Mouse (Mus musculus): ENCODE measurements around the gene Rpl21.

Rpl21 gene

DNA sequence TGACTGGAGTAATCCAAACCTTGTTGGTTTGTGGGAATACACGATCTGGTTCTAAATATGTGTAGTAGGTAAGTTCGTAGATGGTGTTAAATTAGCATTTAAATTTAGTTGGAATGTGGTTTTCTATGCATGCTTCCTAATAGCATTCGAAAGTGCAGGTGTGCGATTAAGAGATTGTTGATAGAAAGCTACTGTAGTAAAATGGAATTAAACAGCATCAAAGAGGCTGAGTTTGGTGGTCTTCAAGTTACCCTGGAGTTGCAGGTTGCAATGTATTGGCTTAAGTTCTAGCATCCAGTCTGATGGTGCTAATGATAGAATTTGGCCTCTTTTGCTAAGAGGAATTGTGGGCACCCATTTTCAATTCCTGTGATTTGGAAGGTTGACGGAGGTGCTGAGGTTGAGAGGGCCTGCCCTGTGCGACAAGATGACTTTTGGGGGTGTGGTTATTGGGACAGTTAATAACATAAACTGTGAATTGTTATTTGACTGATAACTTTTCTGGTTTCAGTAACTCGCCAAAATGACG lies 1.0 kb downstream of the Rpl21 start:
- no peak for DNase-seq (ENCODE audit: low spot score)

DNA sequence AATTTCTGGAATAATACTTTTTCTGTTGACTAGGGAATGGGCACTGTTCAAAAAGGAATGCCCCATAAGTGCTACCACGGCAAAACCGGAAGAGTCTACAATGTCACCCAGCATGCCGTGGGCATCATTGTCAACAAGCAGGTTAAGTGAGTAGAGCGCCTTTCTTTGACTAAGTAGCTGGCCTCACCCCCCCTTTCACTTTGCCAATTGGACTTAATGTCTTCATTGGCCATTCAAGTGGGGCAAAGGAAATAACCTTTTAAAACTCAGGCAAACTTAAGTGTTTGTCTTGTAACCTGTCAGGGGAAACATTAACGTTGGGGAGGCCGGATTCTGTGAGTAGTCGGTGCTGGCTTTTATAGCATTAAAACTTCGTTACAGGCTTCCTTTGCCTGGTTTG lies 2.3 kb downstream of the Rpl21 start:
- no peak for DNase-seq (ENCODE audit: low spot score)

DNA sequence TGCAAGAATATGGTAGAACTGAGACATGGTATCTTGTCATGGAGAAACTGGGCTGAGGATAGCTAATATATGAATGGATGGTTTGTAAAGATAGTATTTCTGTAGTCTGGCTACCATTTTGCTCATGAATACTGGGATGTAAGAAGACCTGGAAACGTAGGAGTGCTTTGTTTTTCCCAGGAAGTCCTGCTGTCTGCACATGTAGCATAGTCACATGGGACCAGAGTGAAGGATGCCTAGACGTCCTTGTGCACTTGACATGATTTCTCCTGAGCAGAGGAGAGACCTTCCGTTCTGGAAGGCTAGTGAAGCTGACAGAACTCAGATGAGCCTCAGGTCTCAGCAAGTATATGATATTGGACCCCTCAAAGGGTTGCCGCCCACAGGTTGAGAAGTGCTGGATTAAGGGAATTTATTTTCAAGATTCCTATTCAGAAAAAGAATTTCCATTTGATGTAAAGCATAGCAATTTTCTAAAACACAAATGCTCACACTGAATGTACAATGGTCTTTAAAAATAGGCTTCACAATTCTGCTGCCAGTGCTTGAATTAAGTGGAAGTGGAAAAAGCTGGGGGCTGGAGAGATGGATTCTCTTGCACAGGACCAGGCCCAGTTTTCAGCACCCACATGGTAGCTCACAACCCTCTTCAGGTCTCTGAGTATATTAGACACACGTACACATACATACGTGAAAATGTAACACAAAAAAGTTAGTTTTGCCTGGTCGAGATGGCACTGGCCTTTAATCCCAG lies 5.5 kb downstream of the Rpl21 start:
- DNase-seq (ENCODE audit: low spot score), result no peak

DNA sequence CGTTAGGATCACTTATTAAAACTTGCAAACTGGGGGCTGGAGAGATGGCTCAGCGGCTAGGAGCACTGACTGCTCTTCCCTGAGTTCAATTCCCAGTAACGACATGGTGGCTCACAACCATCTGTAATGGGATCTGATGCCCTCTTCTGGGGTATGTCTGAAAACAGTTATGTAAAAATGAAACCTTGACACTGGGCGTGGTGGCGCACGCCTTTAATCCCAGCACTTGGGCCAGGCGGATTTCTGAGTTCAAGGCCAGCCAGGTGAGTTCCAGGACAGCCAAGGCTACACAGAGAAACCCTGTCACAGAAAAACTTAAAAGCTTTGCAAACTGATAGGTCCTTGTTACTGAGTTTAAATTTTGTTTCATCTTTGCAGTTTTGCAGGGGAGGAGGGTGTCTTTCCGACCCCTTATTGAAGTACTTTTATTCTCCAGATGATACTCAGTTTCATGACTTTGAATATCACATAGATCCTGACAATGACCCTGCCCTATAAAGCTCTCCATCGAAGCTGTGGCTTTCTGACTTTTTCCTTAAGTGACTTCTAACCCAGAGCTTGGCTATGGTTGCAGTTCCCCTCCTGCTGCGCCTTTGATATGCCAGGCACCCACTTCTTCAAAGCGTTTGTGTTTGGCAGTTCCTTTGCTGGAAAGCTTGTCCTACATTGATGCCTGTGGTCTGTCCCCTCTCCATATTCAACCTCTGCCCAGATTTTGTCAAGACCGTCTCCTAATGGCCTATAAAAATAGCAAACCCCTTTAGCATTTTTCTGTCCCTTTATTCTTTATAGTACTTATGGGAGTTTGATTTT lies 6.4 kb downstream of the Rpl21 start:
- no peak for DNase-seq (ENCODE audit: low spot score)

DNA sequence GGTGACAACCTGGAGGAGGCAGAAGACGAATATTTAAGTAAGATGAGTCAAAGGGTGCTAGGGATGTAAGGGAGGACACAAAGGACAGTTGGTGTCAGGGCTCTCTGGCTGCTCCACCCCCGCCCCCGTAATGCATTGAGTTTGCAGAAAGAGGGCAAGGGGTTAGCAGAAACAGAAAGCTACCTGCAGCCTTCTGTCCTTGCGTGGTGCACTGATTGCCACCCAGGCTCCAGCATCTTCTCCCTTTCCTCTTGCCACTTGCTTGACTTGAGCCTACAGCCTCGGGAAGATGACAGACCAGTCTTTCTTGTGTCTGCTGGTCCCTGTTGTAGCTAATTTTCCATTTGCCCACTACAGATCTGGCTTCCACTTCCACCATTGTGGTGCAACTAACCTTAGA lies 7.1 kb downstream of the Rpl21 start:
- no peak for DNase-seq (ENCODE audit: low spot score)

DNA sequence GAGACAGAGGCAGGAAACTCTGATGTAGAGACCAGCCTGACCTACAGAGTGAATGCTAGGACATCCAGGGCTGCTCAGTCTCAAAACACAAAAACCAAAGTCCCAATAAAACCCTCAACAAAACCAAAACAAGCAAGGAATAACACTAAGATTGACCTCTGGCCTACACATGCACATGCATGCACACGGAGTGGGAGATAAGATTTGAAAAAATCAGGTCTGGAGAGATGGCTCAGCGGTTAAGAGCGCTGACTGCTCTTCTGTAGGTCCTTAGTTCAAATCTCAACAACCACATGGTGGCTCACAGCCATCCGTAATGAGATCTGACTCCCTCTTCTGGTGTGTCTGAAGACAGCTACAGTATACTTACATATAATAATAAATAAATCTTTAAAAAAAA lies 7.7 kb downstream of the Rpl21 start:
- DNase-seq (ENCODE audit: low spot score), result no peak

DNA sequence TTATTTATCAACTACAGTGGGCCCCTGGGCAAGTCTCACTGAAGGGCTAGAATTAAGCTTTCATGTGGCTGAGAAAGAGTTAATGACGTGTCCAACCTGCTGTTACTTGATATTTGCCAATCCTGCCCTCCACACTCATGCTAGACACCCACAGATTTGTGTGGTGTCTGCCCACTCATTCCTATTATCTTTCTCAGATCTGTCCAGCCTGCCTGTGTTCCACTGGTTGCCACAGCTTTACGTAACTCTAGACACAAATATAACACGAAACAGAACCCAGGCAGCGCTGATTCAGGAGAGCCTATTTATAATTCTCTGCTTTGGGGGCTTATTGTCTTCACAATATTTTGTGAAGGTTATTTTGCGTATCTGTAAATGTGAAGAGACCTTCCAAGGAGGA lies 8.6 kb downstream of the Rpl21 start:
- DNase-seq (ENCODE audit: low spot score), result no peak

DNA sequence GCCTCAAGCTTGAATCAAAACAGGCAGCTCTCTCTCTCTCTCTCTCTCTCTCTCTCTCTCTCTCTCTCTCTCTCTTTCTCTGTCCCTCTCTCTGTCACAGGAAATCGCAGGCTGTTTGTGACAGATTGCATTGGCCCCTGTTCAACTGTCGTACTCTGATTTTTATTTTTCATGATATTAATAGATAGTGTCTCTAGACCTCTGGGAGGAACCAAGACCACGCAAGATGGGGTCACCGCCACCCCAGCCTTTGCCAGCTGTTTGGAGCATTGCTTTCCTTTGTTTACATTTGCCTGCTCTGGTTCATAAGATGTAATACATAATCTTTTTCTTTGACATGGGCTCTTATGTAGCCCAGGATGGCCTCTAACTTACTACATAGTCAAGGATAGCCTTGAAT lies 9.3 kb downstream of the Rpl21 start:
- DNase-seq (ENCODE audit: low spot score), result no peak

DNA sequence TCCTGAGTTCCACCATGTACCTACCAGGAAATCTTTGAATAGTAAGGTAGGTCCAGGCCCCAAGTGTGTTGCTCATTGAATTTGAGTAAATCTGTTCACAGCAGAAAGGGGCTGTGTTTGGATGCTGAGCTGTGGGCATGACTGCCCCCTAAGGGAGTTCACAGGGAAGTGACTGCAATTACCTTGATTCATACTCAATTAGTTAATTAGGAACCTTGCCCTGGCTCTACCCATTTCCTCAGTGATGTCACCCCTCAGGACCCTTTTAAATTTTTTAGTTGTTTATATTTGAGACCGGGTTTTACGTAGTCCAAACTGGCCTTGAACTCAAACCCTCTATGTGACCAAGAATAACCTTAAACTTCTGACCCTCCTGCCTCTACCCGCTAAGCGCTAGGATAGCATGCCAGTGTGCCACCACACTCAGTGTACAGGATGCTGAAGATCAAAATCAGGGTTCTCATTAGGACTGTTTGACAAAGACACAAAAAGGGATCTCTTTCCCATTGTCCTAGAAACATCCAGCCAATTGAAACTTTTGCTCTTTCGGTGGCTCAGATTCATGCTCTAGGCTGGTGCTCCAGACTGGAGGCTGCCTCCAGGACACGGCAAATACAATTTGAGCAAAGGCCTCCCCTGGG lies 11.7 kb downstream of the Rpl21 start:
- DNase-seq (ENCODE audit: low spot score), result no peak

DNA sequence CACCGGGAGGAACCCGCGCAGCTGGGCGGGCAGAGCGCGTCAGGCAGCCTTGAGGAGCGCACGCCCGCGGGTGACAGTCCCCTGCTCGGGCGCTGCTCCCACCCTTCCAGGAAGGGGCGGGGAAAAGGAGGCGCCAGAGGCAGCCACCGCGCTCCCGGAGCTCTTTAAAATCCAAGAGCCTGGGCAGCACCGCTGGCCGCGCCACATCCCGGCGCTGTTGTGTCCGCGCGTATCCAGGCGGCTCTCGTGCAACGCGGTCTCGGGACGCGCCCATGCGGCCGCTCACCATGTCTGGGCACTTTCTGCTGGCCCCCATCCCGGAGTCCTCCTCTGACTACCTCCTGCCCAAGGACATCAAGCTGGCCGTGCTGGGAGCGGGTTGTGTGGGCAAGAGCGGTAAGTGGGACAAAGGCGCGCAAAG lies 12.3 kb downstream of the Rpl21 start, which contains the start of gene Rasl11a:
Gene Rasl11a (plus strand): TSS at position 127 of the 421 bp plus-strand sequence.
- DNase-seq (ENCODE audit: low spot score), result peak; percentile 84

DNA sequence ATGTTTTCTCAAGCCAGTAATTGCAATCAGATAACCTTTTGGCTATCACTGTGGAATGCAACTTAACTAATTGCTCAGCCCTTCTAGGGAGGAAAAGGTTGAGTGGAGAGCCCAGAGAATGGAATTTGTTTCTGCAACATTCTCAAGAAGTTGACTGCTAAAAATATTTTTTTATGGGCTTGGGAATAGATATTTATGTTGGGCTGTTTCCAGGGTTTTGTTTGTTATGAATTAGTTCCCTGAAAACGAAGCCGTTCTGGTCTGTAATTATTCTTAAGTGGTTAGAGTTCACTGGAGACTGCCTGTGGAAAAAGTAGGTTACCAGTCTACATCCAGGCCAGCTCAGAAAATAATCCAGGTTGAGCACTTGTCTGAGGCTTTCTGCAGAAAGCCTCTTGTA lies 13.8 kb downstream of the Rpl21 start:
- DNase-seq (ENCODE audit: low spot score), result peak; percentile 87

DNA sequence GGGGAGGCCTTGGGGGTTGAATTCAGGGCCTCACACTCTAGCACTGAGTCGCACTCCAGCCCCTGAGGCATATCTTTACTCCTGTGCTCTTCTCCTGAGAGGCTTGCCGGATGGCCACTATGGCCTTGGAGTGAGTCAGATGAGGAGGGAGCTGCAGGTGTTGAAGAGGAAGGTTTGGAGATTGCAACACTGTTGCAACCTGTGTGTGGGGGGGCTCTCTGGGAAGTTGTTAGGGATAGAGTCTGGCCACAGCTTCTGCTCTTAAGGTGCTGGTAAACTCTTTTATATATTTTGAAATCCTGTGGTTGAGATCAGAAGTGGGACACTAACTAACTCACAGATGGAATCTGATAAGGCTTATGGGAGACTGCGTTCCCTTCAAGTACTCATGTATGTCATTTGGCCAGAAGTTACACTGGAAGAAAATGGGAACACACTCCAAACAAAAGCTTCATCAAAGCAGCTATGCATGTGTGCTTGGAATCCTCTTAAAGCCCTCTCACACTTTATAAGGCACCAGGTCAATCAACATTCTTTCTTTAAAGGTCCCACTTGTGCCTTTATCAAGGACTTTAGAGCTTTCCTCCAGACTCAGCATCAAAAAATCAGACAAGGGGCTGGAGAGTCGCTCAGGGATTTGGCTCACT lies 16.4 kb downstream of the Rpl21 start:
- DNase-seq (ENCODE audit: low spot score), result no peak

DNA sequence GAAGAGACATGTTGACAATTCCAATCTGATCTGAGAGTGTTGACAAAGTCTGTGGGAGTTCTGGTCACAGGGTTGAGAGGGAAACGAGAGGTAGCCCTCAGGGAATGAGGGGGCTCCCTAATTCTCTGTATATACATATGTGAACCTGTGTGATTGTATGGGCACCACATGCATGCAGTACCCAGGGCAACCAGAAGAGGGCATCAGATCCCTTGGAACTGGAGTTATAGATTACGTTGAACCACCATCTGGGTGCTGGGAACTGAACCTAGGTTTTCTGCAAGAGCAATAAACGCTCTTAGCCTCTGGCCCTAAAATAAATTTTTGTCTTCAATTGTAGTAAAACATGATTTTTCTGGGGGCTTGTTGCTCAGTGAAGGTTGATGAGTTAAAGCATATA lies 23.4 kb downstream of the Rpl21 start:
- DNase-seq (ENCODE audit: low spot score), result no peak

DNA sequence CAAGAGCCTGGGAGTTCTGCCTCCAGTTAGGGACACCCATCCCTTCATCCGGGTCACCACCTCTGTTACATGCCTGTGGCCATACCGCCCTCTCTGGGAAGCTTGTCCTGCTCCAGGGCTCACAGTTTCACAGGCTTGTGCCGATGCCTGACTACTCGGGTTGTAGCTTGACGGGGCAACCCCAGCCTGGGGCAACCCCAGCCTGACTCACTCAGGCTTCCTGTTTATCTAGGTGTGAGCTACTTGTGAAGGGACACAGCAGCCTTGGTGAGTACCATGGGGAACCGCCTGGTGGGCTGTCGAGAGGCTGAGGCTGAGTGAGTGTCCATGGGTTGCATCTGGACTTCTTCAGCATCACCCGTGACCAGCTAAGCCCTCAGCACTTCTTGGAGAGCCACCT lies 24.9 kb downstream of the Rpl21 start:
- no peak for DNase-seq (ENCODE audit: low spot score)

DNA sequence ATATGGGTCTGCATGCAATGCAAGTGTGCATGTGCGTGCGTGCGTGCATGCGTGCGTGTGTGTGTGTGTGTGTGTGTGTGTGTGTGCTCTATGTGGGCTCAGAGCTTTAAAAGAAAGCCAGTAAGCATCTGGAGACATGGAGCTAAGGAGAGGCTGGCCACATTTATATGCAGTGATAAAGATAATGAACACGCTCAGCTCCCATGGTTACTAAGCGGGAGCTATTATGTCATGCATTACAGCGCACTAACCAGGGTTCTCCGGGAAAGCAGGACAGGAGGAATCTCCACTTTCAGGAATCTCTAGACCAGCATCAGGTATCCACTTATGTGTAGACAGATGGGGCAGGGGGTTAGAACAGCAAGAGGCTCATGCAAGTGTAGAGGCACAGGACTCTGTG lies 26.1 kb downstream of the Rpl21 start:
- no peak for DNase-seq (ENCODE audit: low spot score)

DNA sequence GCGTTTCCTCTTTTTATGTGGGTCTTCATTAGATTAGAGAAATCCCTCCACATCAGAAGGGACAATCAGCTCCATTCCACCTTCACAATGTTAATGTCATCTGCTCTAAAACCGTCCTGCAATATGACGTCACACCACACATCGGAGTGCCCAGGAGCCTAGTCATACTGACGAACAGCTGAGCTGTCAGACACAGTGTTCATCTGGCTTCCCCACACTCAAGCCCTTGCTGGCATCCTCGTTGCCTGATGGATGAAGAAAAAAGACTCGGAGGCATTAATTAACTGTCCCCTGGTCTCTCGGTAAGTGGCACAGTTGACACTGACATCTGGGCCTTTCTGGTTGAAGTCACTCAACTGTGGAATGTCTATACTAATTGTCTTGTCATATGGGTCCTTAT lies 26.6 kb downstream of the Rpl21 start:
- no peak for DNase-seq (ENCODE audit: low spot score)

DNA sequence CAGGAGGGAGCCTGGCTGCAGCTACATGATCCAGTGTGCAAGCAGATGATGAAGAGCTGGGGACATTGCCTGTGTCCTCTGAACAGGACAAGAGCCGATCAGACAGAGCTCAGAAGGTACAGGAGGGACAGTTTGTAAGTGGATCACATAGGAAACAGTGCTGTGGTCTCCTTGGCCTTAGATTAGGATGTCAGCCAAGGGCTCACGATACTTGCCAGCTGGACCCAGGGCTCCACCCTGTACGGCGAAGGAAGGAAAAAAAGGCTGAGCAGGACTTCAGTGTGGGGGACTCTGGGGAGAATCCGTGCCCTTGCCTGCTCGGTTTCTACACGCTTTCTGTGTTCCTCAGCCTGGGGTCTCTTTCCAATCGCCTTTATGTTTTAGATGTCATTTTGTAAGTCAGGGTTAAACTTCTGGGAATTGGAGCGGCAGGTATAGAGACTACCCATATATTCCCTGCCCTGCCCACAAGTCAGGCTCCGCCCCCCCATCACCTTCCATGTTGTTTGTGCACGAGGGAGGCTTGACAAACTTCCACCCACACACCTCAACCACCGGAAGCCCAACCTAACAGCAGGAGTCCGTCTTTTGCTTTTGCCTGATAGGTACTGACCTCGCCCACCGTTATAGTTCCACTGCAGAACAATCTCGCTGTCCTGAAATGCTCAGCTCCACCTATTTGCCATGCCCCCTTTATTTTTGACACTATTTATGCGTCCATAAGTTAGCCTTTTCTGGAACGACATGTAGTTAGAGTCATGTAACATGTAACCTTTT lies 27.7 kb downstream of the Rpl21 start:
- no peak for DNase-seq (ENCODE audit: low spot score)

DNA sequence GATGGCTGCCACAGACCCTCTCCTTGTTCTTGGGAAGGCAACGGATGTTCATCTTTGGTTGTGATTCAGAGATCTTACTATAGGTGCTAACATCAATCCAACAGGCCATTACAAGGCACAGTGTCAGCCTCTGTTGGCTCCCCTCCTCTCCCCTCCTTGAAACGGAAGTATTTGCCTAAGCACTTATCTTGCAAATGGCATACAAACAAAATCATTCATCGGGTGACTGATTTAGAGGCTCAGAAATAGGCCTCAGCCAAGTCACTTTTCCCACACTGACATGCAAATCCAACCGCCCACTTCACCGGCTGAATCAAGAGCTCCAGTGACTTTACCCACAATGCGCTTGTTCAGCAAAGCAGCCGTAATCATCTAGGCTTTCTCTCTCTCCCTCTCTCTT lies 28.9 kb downstream of the Rpl21 start:
- DNase-seq (ENCODE audit: low spot score), result peak; percentile 73

DNA sequence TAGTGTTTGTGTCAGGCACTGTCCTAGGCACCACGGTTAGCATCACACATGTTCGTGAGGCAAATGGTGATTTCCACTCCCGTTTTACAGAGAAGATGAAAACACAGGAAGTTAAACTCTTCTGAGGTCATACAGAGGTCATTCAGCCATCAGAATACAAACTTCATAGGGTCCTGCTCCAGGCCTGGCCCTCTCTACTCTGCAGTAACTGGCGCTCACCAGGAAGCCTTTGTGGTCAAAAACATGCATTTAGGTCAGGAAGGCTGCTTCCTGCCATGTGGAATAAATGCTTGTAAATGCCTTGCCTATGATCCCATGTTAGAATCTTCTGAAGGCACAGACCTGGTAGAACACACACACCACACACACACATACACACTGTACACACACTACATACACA lies 32.8 kb downstream of the Rpl21 start:
- no peak for DNase-seq (ENCODE audit: low spot score)

DNA sequence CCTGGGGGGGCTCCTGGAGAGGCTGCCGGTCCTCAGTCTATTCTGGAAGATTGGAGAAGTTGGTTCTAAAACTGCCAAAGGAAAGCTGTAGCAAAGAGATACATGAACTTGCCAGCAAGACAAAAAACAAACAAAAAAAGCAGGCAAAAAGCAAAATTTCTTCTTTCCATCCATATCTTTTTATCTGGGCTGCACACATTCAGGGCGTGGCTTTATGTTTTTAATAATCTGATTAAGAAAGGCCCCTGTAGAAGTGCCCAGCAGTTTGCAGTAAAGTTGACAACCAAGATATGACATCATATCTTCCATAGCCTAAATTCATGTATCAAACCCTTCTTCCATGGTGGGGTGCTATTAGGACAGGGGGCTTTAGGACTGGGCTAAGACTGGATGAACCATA lies 33.6 kb downstream of the Rpl21 start:
- DNase-seq (ENCODE audit: low spot score), result no peak

DNA sequence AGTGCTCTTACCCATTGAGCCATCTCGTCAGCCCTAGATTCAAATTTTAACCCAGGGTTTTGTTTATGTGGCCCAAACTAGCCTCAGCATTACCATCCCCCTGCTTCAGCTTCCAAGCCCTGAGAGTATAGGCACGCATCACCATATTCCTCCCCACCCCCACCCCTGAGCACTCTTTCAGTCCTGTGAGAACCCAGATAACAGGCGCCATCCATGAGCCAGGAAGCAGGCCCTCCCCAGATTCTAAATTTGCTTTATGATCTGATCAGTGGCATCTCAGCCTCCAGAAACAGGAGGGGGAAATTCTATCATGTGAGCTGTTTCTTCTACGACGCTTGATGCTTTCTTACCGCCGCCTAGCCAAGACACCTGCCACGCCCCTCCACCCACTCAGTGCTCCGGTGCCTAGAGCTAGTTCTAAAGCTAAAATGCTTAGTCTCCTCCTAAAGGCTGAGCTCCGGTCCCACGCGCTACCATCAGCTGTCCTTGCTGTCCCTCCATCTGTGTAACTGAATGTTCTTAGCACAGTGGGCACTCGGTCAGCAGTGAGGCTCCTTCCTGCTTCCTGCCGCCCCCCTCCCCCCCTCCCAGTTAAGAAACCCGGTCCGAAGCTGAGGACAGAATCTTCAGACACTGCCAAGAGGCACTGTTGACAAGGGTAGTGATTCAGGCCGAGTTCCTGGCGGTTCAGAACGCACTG lies 34.7 kb downstream of the Rpl21 start:
- DNase-seq (ENCODE audit: low spot score), result peak; percentile 91
